Mouse (Mus musculus) cerebellum, adult 8-10 months (tissue): ENCODE measurements around the gene Pim2.

Source experiments
- DNase-seq: peaks from one replicate; pipeline ENCODE4 v3.0.0; 2022

Pim2 gene

GRCm38 (mm10) chrX:7878007-7878419, at the start of gene Pim2:
Gene Pim2, plus strand, starts transcription at chrX:7878262.
- DNase-seq, result peak; percentile 81

- DNase-seq, result no peak
Measured at GRCm38 (mm10) chrX:7837146-7837545, 40.9 kb upstream of the Pim2 start.

GRCm38 (mm10) chrX:7840842-7841162, 37.3 kb upstream of the Pim2 start:
- DNase-seq, result no peak

- DNase-seq, result peak; percentile 90
Measured at GRCm38 (mm10) chrX:7841163-7842162, 36.6 kb upstream of the Pim2 start, which contains the start of gene Otud5. Gene Otud5, plus strand, starts transcription at chrX:7841364.

- peak; percentile 23 for DNase-seq
Measured at GRCm38 (mm10) chrX:7842318-7842717, 35.7 kb upstream of the Pim2 start.

GRCm38 (mm10) chrX:7847845-7848244, 30.2 kb upstream of the Pim2 start:
- DNase-seq, result no peak

GRCm38 (mm10) chrX:7854578-7854977, 23.5 kb upstream of the Pim2 start:
- DNase-seq, result peak; percentile 32

- DNase-seq, result no peak
Measured at GRCm38 (mm10) chrX:7859191-7859753, 18.8 kb upstream of the Pim2 start.

GRCm38 (mm10) chrX:7863181-7863580, 14.9 kb upstream of the Pim2 start:
- DNase-seq, result no peak

- DNase-seq, result no peak
Measured at GRCm38 (mm10) chrX:7864551-7864950, 13.5 kb upstream of the Pim2 start.

GRCm38 (mm10) chrX:7865343-7865742, 12.7 kb upstream of the Pim2 start:
- DNase-seq, result no peak

GRCm38 (mm10) chrX:7865786-7866185, 12.3 kb upstream of the Pim2 start:
- DNase-seq, result no peak

- DNase-seq, result no peak
Measured at GRCm38 (mm10) chrX:7867141-7867540, 10.9 kb upstream of the Pim2 start.

- DNase-seq, result no peak
Measured at GRCm38 (mm10) chrX:7868506-7868905, 9.6 kb upstream of the Pim2 start.

GRCm38 (mm10) chrX:7869826-7870225, 8.2 kb upstream of the Pim2 start:
- DNase-seq, result no peak

- peak; percentile 44 for DNase-seq
Measured at GRCm38 (mm10) chrX:7878495-7878894, 433 bp downstream of the Pim2 start.

GRCm38 (mm10) chrX:7879819-7880218, 1.8 kb downstream of the Pim2 start:
- peak; percentile 68 for DNase-seq

GRCm38 (mm10) chrX:7883841-7884567, 5.9 kb downstream of the Pim2 start, which contains the start of gene Slc35a2:
Gene Slc35a2, plus strand, starts transcription at chrX:7884028.
- DNase-seq, result peak; percentile 79

GRCm38 (mm10) chrX:7898211-7898610, 20.1 kb downstream of the Pim2 start:
- no peak for DNase-seq

- DNase-seq, result peak; percentile 78
Measured at GRCm38 (mm10) chrX:7898880-7899874, 21.1 kb downstream of the Pim2 start, which contains the start of the genes Pqbp1 and Timm17b. Gene Pqbp1, minus strand, starts transcription at chrX:7899269. Gene Timm17b, plus strand, starts transcription at chrX:7899357.

- DNase-seq, result no peak
Measured at GRCm38 (mm10) chrX:7904441-7904840, 26.4 kb downstream of the Pim2 start.

GRCm38 (mm10) chrX:7907735-7908134, 29.7 kb downstream of the Pim2 start, which contains the start of gene Gm10491:
Gene Gm10491, minus strand, starts transcription at chrX:7907835.
- DNase-seq, result no peak
